Mouse (Mus musculus) small intestine, adult 2 months (tissue): ENCODE results near the gene Shld2.

Experiments used
- CTCF ChIP-seq: fragments of 200-500 bp; IDR thresholded peaks from 2 replicates; pipeline ENCODE4 v1.5.1; 2012; ENCODE audit warnings: low read depth, mild to moderate bottlenecking, control low read depth, inconsistent platforms, low read length, moderate library complexity, mixed read lengths; ENCODE audit not compliant: insufficient replicate concordance, insufficient read length; ENCODE audit errors: extremely low read depth
- POLR2A ChIP-seq: fragments of 200-500 bp; IDR thresholded peaks from 2 replicates; pipeline ENCODE4 v1.6.1; 2012; ENCODE audit warnings: low read depth, mild to moderate bottlenecking, control low read depth, inconsistent platforms, low read length, moderate library complexity

GRCm38 (mm10) chr14:34293641-34294040, 16.7 kb downstream of the Shld2 start:
- TF ChIP-seq POLR2A: no peak
- no peak for TF ChIP-seq CTCF
